Mouse (Mus musculus) retina, postnatal 7 days (tissue): ENCODE measurements around the gene Axin2.

Experiments used
- DNase-seq: peaks from one replicate; pipeline ENCODE4 v3.0.0-alpha.2; 2012; ENCODE audit warnings: low read depth, low spot score

Axin2 gene

DNA sequence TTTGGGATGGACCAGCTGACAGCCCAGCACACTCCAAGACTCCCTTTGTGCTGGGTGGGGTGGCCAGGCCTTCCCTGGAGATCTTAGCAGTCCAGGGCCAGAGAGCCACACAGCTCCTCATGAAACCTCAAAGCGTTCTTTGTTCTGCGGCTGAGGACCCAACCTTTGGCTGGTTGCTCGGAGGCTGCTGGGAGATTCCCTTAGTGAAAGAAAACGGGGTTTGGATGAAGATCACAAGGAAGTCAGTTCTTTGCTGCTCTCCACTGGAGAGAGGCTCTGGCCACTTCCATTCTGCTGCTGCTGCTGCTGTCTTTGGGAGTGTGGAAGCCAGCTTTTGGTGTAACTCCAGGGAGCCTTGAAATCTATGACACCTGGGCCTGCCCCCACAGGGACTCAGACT is 53.3 kb downstream of the Axin2 start:
- DNase-seq, result no peak

DNA sequence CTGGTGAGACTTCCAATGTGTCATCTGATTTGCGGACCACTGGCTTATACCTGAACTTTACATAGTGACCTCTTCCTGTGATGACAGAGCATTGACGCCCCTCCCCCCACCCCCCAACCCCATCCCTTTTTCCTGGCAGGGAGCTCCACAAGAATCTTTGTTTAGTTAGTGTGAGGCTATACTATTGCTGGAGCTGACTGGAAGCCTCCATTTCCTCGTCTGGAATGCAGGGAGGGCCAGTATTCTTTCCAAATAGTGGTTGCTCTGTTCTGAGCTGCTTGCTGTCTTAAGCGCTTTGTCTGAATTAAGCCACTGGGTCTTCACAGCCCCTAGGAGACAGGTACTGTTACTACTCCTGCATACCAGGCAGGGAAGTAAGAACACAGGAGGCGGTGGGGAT is 53.7 kb downstream of the Axin2 start:
- DNase-seq, result no peak

DNA sequence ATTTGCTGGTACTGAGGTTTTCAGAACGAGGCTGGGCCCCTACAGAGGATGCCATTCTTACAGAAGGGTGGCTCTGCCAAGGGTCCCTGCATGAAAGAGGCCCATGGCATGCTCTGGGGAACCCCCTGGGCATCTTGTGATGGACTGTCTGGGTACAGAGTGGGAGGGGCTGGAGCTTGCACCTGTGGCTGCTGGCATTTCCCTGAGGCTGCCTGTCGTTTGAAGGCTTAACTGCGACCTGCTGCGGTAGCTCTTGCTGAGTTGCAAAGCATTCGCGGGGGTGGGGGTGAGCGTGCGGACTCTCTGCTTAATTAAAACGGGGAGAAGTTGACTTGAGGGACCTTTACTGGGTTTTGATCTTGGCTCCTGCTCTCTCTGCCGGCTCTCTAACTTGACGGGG is 55.4 kb downstream of the Axin2 start:
- no peak for DNase-seq

DNA sequence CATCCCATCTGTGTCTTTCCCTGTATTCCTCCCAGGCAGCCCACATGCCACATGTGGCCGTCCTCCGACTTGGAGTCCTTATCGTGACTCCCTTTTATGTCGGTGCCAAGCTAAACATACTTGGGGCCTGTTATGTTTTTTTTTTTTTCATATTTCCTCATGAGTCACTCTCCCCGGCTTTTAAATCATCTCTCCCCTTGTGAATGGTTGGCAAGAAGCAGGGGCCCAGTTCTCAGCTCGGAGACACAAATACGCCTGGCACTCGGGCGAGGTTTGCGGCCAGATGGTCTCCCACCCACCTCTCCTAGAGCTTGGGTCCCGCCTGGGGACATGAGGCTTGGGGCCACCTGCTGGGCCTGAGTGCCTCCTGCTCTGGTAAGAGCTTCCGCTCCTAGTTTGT is 60.4 kb downstream of the Axin2 start:
- DNase-seq, result no peak

DNA sequence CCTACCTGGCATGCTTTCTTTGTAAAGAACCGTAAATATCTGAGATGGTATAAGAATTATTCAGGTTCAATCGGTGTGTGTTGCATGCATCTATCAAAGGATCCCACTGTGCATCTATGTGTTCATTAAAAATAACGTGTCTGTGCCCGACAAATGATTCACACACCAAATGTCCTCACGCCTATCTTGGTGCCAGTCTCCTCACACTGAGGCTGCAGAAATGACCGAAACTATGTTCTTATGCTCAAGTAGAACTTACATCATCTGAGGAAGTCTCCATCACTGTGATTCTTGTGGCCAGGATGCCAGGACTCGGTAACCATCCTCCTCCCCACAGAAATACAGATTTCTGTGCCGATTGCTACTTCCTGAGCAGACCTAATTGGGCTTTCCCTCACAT is 60.9 kb downstream of the Axin2 start:
- no peak for DNase-seq

GRCm38 (mm10) chr11:108983409-108984064 is 63.4 kb downstream of the Axin2 start:
- no peak for DNase-seq

DNA sequence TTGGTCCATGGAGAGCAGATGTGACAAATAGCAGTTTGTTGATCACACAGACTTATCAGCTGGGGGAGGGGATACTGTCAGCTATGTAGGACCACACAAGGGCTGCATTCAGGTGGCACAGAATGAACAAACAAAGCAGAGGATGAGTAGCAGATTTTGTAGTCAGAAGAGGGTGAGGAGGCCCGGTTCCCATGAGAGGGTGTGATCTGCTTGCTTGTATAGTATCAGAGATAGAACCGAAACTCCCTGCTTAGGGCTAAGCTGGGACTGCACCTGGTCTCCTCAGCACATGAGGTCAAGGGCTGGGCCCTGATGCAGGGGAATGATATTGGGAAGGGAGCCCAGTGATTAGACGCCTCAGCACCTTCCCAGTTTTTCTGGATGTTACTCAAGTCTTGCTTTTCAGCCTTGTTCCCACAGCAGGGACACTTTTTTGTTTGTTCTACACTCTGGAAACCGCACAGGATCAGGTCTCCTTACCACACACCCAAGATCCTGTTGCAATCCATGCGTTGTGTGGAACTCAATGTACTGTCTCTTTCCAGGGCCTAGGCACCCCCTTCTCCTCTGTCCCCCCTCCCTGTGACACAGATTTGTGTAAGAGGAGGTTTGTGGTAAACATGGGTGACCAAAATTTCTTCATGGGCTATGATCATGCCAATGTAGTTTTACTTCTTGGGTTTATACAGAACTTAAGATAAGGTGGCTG is 64.7 kb downstream of the Axin2 start:
- DNase-seq, result no peak

DNA sequence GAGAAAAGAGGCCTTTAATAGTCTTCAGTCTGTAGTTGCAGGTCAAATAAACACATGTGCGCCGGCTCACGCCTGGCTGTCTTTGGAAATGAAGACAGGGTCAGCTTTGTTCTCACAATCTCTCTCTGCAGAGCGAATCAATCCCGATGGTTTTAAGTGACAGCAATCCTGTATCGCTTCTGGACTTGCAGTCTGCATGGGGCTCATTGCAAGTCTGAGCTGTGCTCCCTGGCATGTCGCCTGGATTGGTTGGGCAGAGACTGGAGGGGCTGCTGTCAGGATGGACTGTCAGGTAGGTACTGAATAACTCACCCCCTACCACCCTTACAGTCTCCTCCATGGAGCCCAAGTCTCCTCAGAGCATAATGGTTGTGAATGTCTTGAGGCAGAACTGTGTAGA is 65.7 kb downstream of the Axin2 start:
- DNase-seq, result no peak

DNA sequence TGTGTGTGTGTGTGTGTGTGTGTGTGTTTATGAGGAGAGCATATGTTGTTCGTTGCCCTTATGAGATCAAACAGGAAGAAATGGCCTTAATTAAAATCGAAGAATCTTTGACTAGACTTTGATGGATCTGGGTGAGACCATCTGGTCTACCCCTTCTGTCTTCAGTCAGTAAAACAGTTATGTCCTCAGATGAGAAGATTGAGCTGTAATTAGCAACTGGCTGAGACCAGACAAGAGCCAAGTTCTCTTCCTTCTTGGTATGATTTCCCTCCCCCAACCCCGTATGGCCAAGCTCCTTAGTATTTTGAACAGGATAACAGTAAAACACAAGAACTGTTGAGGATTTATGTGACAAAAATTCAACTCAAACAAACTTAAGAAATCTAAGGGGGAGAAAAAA is 67.1 kb downstream of the Axin2 start:
- DNase-seq, result no peak

- DNase-seq, result no peak
These were observed 67.6 kb downstream of the Axin2 start for GRCm38 (mm10) chr11:108987705-108988104.

DNA sequence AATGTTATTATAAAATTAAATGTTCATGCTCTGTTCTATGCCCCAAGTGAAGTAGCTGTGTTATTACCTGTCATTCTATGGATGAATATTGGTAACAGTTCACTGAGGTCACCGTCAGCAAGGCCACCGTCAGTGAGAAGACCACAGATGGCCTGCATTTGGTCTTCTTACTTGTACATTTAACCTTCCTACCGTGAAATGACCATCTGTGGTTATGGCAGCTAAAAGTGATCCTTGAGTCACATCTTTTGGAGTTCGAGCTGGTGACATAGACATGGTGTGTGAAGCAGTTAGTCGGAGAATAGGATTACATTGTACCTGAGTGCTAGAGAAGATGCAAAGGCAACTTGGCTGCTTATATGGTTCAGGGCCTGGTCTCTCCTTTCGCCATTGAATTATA is 68.1 kb downstream of the Axin2 start:
- DNase-seq, result no peak

GRCm38 (mm10) chr11:108989940-108990339 is 69.8 kb downstream of the Axin2 start:
- no peak for DNase-seq

DNA sequence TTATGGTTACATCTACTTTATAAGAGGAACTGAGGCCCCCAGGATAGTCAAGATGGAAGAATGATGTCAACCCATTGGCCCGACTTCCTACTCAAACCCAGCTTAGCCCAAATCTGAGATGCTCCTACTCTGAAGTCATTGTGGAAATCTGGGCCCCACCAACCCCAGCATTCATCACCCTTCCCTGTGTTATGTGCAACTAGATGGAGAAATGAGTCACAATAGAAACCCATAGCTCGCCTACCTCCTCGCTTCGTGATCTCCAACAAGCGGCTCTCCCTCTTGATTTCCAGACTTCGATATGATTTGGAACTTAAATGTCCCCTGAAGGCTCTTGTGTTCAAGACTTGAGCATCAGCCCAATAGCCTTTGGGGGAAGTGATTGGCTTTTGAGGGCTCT is 73.3 kb downstream of the Axin2 start:
- no peak for DNase-seq

DNA sequence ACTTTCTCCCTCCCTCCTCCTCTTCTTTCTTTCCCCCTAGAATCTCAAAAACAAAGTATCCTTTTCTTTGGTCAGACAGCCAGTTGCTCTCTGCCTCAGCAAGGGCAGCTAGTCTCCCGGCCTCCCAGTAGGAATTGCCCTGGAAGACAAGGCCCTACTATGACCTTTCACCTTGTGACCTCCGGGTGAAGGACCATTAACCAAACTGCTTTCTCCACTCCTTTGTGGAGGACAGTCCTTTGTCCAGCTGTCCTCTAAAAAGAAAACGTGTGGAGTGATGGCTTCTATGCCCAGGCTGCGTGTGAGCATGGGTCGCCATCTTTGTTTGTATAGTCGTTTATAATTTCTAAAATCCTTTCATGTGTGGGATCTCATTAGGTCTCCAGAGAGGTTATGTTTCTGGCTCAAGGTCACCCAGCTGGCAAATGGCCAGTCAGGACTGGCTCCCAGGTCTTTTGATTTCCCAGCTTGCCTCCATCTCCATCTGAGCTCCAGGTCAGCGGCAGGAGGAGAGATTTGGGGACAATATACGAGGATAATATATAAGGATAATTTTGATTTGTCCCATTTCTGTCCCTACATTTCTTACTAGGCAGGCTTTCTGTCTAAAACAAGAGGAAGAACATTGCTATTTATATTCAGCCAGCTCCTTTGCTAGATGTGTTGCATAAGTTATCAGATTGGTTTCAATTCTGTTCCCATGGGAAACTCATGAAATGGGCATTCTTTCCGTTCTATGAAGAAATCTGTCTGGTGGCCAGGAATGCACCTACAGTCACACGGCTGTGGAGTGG is 75.2 kb downstream of the Axin2 start:
- no peak for DNase-seq

DNA sequence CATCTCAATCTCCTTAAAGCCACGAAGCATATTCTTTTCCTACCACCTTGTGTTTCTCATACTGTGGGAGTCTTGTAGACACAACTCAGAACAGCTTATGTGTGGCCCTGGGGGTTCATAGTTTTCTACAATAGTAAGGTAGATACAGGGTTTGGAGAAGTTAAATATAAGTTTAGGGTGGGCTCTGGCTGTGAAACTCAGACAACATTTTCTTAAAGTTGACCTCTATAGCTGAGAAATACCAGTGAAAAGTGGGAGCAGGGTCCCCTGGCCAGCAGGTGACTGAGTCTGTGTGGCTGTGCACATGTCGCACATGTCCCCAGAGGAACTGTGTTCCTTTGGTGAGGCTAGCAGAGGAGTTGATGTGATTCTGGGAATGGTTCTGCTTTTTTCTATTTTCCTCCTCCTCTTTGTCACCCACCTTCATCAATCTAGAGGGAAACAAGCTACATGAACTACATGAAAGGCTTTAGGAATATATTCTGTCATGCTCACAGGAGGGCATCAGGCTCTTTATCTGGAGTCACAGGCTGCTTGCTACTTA is 75.9 kb downstream of the Axin2 start:
- DNase-seq, result no peak

DNA sequence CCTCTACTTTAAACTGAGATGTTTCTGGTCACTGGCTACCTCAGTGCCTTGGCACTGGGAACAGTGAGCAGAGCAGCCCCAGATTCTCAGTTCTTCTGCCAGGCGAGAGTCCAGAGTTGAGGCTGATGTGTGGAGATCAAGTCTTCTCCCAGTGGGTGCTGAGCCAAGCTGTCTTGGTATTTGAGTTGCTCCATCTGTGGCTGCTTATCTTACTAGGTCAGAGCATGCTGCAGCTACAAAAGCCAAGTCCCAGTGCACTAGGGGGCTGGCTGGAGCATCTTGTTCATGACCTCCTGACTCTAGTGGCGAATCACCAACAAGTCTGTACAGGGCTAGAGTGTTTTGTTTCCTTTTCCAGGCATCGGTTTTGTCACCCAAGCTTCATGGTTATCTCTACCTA is 77.7 kb downstream of the Axin2 start:
- DNase-seq, result no peak
